Mouse (Mus musculus): ENCODE measurements around the gene Gm45234. TPM values are rescaled to one million over a fixed set of nuclear protein-coding genes. Genes with fewer than 3 reads are reported as not detected.

Gm45234 gene
- polyA plus RNA-seq, 1 experiment: not detected

GRCm38 (mm10) chr6:124767920-124768703 lies 12.3 kb upstream of the Gm45234 start:
- 59% methylated on average over 19 of the region's 19 CpGs for WGBS
- H3K27ac ChIP-seq (ENCODE audit: insufficient read depth, low read depth, low read length): no peak overlapping the region
- H3K27me3 ChIP-seq (replicated peaks; ENCODE audit: control insufficient read depth, insufficient read depth, low read length): no peaks in the 10 kb centered on the region
- H3K4me1 ChIP-seq (ENCODE audit: control insufficient read depth, insufficient read depth, low read length): 0 out of 2 replicates have a peak, but pooled peaks cover 3% of the 10 kb centered on the region
- no peak for TF ChIP-seq CTCF (conservative IDR thresholded peaks at IDR 0.05; ENCODE audit: insufficient read depth, insufficient read length, low read depth, low read length)
- no peak for TF ChIP-seq POLR2A (IDR thresholded peaks at IDR 0.05; ENCODE audit: low read depth, low read length)
- no peak overlapping the region for H3K4me3 ChIP-seq (ENCODE audit: insufficient read depth, low read depth, low read length)
- no peak for DNase-seq
- H3K36me3 ChIP-seq (ENCODE audit: control insufficient read depth, insufficient read depth, low read length): no peaks in the 10 kb centered on the region

- no peaks in the 10 kb centered on the region for H3K36me3 ChIP-seq (ENCODE audit: control insufficient read depth, insufficient read depth, low read length)
- H3K4me3 ChIP-seq (ENCODE audit: insufficient read depth, low read depth, low read length): no peak overlapping the region
- 0 out of 2 replicates have a peak, but pooled peaks cover 3% of the 10 kb centered on the region for H3K4me1 ChIP-seq (ENCODE audit: control insufficient read depth, insufficient read depth, low read length)
- no peak overlapping the region for H3K27ac ChIP-seq (ENCODE audit: insufficient read depth, low read depth, low read length)
- no peaks in the 10 kb centered on the region for H3K27me3 ChIP-seq (replicated peaks; ENCODE audit: control insufficient read depth, insufficient read depth, low read length)
- no peak for DNase-seq
- WGBS: 67% methylated on average over 4 of the region's 4 CpGs
- TF ChIP-seq POLR2A (IDR thresholded peaks at IDR 0.05; ENCODE audit: low read depth, low read length) (no peak), CTCF (conservative IDR thresholded peaks at IDR 0.05; ENCODE audit: insufficient read depth, insufficient read length, low read depth, low read length) (no peak)
Measured at GRCm38 (mm10) chr6:124767536-124767919, 11.7 kb upstream of the Gm45234 start.

GRCm38 (mm10) chr6:124765951-124766350 lies 10.1 kb upstream of the Gm45234 start:
- DNase-seq: no peak
- Histone ChIP-seq H3K36me3 (ENCODE audit: control insufficient read depth, insufficient read depth, low read length) (no peaks in the 10 kb centered on the region), H3K4me1 (ENCODE audit: control insufficient read depth, insufficient read depth, low read length) (0 out of 2 replicates have a peak, but pooled peaks cover 3% of the 10 kb centered on the region), H3K27ac (ENCODE audit: insufficient read depth, low read depth, low read length) (no peak overlapping the region), H3K27me3 (replicated peaks; ENCODE audit: control insufficient read depth, insufficient read depth, low read length) (no peaks in the 10 kb centered on the region), H3K4me3 (ENCODE audit: insufficient read depth, low read depth, low read length) (no peak overlapping the region)
- WGBS: 94% methylated on average over 7 of the region's 7 CpGs
- TF ChIP-seq CTCF (conservative IDR thresholded peaks at IDR 0.05; ENCODE audit: insufficient read depth, insufficient read length, low read depth, low read length): no peak
- no peak for TF ChIP-seq POLR2A (IDR thresholded peaks at IDR 0.05; ENCODE audit: low read depth, low read length)

GRCm38 (mm10) chr6:124759259-124759658 lies 3.4 kb upstream of the Gm45234 start:
- Histone ChIP-seq H3K4me1 (ENCODE audit: control insufficient read depth, insufficient read depth, low read length) (peaks cover 18% of the 10 kb centered on the region), H3K4me3 (ENCODE audit: insufficient read depth, low read depth, low read length) (no peak overlapping the region), H3K27ac (ENCODE audit: insufficient read depth, low read depth, low read length) (peak overlapping the region; percentile 54), H3K27me3 (replicated peaks; ENCODE audit: control insufficient read depth, insufficient read depth, low read length) (no peaks in the 10 kb centered on the region), H3K36me3 (ENCODE audit: control insufficient read depth, insufficient read depth, low read length) (no peaks in the 10 kb centered on the region)
- peak; percentile 92 for DNase-seq
- 5% methylated on average over 5 of the region's 5 CpGs for WGBS
- no peak for TF ChIP-seq POLR2A (IDR thresholded peaks at IDR 0.05; ENCODE audit: low read depth, low read length)
- peak; percentile 99 for TF ChIP-seq CTCF (conservative IDR thresholded peaks at IDR 0.05; ENCODE audit: insufficient read depth, insufficient read length, low read depth, low read length)

GRCm38 (mm10) chr6:124758849-124759232 lies 3.0 kb upstream of the Gm45234 start:
- WGBS: 38% methylated on average over 2 of the region's 2 CpGs

GRCm38 (mm10) chr6:124757909-124758848 lies 2.4 kb upstream of the Gm45234 start:
- WGBS: 46% methylated on average over 5 of the region's 5 CpGs
- Histone ChIP-seq H3K27me3 (replicated peaks; ENCODE audit: control insufficient read depth, insufficient read depth, low read length) (no peaks in the 10 kb centered on the region), H3K4me3 (ENCODE audit: insufficient read depth, low read depth, low read length) (peak overlapping the region; percentile 91; the same call in 1 of the 2 replicates), H3K27ac (ENCODE audit: insufficient read depth, low read depth, low read length) (peak overlapping the region; percentile 81), H3K4me1 (ENCODE audit: control insufficient read depth, insufficient read depth, low read length) (peaks cover 22% of the 10 kb centered on the region), H3K36me3 (ENCODE audit: control insufficient read depth, insufficient read depth, low read length) (no peaks in the 10 kb centered on the region)
- TF ChIP-seq POLR2A (IDR thresholded peaks at IDR 0.05; ENCODE audit: low read depth, low read length) (no peak), CTCF (conservative IDR thresholded peaks at IDR 0.05; ENCODE audit: insufficient read depth, insufficient read length, low read depth, low read length) (no peak)
- peak; percentile 80 for DNase-seq

More at GRCm38 (mm10) chr6:124758849-124759232, 3.0 kb upstream of the Gm45234 start:
- no peak for DNase-seq
- Histone ChIP-seq H3K27ac (ENCODE audit: insufficient read depth, low read depth, low read length) (peak overlapping the region; percentile 54), H3K4me3 (ENCODE audit: insufficient read depth, low read depth, low read length) (no peak overlapping the region), H3K36me3 (ENCODE audit: control insufficient read depth, insufficient read depth, low read length) (no peaks in the 10 kb centered on the region), H3K27me3 (replicated peaks; ENCODE audit: control insufficient read depth, insufficient read depth, low read length) (no peaks in the 10 kb centered on the region), H3K4me1 (ENCODE audit: control insufficient read depth, insufficient read depth, low read length) (peaks cover 21% of the 10 kb centered on the region)
- TF ChIP-seq CTCF (conservative IDR thresholded peaks at IDR 0.05; ENCODE audit: insufficient read depth, insufficient read length, low read depth, low read length): no peak
- no peak for TF ChIP-seq POLR2A (IDR thresholded peaks at IDR 0.05; ENCODE audit: low read depth, low read length)

All from kidney, adult 2 months (tissue).